Mouse (Mus musculus) large intestine, adult 2 months (tissue): Measurements from ENCODE around the gene Rcl1. TPM values are rescaled to one million over a fixed set of nuclear protein-coding genes. Genes with fewer than 3 reads are reported as not detected.

Experiments
- DNase-seq: peaks from one replicate; pipeline ENCODE4 v3.0.0-alpha.2; 2012; ENCODE audit warnings: low read depth, low spot score
- WGBS: fragments of 180-500 bp; shearing (Covaris S2); methylation state at CpG from one replicate; pipeline ENCODE4 v1.1.7; 2018; 5-methylcytosine and 5-hydroxymethylcytosine counted together
- polyA plus RNA-seq: library from polyadenylated mRNA; depleted of rRNA; stranded (reverse); fragments of >200 nt; gene quantifications from 2 replicates; pipeline ENCODE4 v1.2.3, GENCODE M21; 2012

Gene Rcl1
- polyA plus RNA-seq, 1 experiment, result 17.5 TPM

- no peak for DNase-seq
- WGBS, result 84% methylated on average over 6 of the region's 6 CpGs
Measured at GRCm38 (mm10) chr19:29145421-29145820, 44.2 kb downstream of the Rcl1 start.

GRCm38 (mm10) chr19:29146820-29147219, 45.6 kb downstream of the Rcl1 start:
- DNase-seq, result no peak
- 85% methylated on average over 9 of the region's 9 CpGs for WGBS

GRCm38 (mm10) chr19:29149583-29149982, 48.4 kb downstream of the Rcl1 start:
- 71% methylated on average over 6 of the region's 6 CpGs for WGBS
- no peak for DNase-seq

GRCm38 (mm10) chr19:29150038-29150437, 48.9 kb downstream of the Rcl1 start:
- DNase-seq, result no peak

GRCm38 (mm10) chr19:29151443-29151842, 50.3 kb downstream of the Rcl1 start:
- no peak for DNase-seq
- WGBS, result 87% methylated on average over 2 of the region's 2 CpGs

More at GRCm38 (mm10) chr19:29150038-29150437, 48.9 kb downstream of the Rcl1 start:
- 54% methylated on average over 6 of the region's 6 CpGs for WGBS

- no peak for DNase-seq
Measured at GRCm38 (mm10) chr19:29155552-29155951, 54.4 kb downstream of the Rcl1 start.

GRCm38 (mm10) chr19:29156417-29156816, 55.2 kb downstream of the Rcl1 start:
- 56% methylated on average over 3 of the region's 3 CpGs for WGBS
- DNase-seq, result no peak

More at GRCm38 (mm10) chr19:29155552-29155951, 54.4 kb downstream of the Rcl1 start:
- 68% methylated on average over 3 of the region's 3 CpGs for WGBS

- DNase-seq, result no peak
- 79% methylated on average over 5 of the region's 5 CpGs for WGBS
Measured at GRCm38 (mm10) chr19:29157678-29158466, 56.7 kb downstream of the Rcl1 start.

- WGBS, result 85% methylated on average over 3 of the region's 3 CpGs
- no peak for DNase-seq
Measured at GRCm38 (mm10) chr19:29158486-29158885, 57.3 kb downstream of the Rcl1 start.

GRCm38 (mm10) chr19:29163817-29164527, 62.8 kb downstream of the Rcl1 start:
- 92% methylated on average over 4 of the region's 4 CpGs for WGBS
- no peak for DNase-seq

GRCm38 (mm10) chr19:29164528-29165166, 63.5 kb downstream of the Rcl1 start:
- 85% methylated on average over 7 of the region's 7 CpGs for WGBS
- DNase-seq, result no peak

GRCm38 (mm10) chr19:29167938-29168337, 66.8 kb downstream of the Rcl1 start:
- no peak for DNase-seq
- WGBS, result 69% methylated on average over 6 of the region's 6 CpGs

- WGBS, result 67% methylated on average over 4 of the region's 4 CpGs
- DNase-seq, result no peak
Measured at GRCm38 (mm10) chr19:29180336-29180735, 79.2 kb downstream of the Rcl1 start.

- no peak for DNase-seq
- 84% methylated on average over 5 of the region's 5 CpGs for WGBS
Measured at GRCm38 (mm10) chr19:29182166-29182565, 81.0 kb downstream of the Rcl1 start.

GRCm38 (mm10) chr19:29185122-29185521, 83.9 kb downstream of the Rcl1 start:
- 54% methylated on average over 7 of the region's 7 CpGs for WGBS

GRCm38 (mm10) chr19:29185552-29186232, 84.5 kb downstream of the Rcl1 start:
- 40% methylated on average over 9 of the region's 9 CpGs for WGBS
- no peak for DNase-seq

More at GRCm38 (mm10) chr19:29185122-29185521, 83.9 kb downstream of the Rcl1 start:
- no peak for DNase-seq

GRCm38 (mm10) chr19:29188879-29189278, 87.7 kb downstream of the Rcl1 start:
- 89% methylated on average over 2 of the region's 2 CpGs for WGBS
- no peak for DNase-seq
